Mouse (Mus musculus) thymus, postnatal 36 days (tissue): ENCODE data around the gene Syngr3.
"Not testable (repeated sequence)": the region's sequence is repeated elsewhere in the genome, so short reads cannot be mapped to it uniquely, and the experiment has no call there.

Experiments
- DNase-seq, 2 experiments: peaks; one replicate each; pipeline ENCODE4 v3.0.0; 2022; ENCODE audit warnings: mixed read lengths in 2 of 2

Syngr3 gene

GRCm38 (mm10) chr17:24676187-24676586 lies 13.6 kb downstream of the Syngr3 start:
- peak; percentile 58 to 71 for DNase-seq

GRCm38 (mm10) chr17:24674277-24674676 lies 15.5 kb downstream of the Syngr3 start:
- DNase-seq = no peak

- DNase-seq = no peak
These were observed 17.6 kb downstream of the Syngr3 start for GRCm38 (mm10) chr17:24672141-24672540.

- no peak for DNase-seq
These were observed 18.4 kb downstream of the Syngr3 start for GRCm38 (mm10) chr17:24671346-24671745.

- no peak for DNase-seq
These were observed 19.4 kb downstream of the Syngr3 start for GRCm38 (mm10) chr17:24670246-24670844.

GRCm38 (mm10) chr17:24669545-24670245 lies 20.1 kb downstream of the Syngr3 start, which contains the start of gene Zfp598:
TSS of gene Zfp598 (plus strand) at chr17:24669687.
- DNase-seq = peak; percentile 93 to 95

- not testable (repeated sequence) for DNase-seq
These were observed 20.6 kb downstream of the Syngr3 start for GRCm38 (mm10) chr17:24669214-24669544.

GRCm38 (mm10) chr17:24667416-24667815 lies 22.3 kb downstream of the Syngr3 start:
- peak; percentile 53 to 57 for DNase-seq

- DNase-seq = not testable (repeated sequence)
These were observed 22.7 kb downstream of the Syngr3 start for GRCm38 (mm10) chr17:24667011-24667410.

GRCm38 (mm10) chr17:24658017-24658758 lies 31.6 kb downstream of the Syngr3 start, which contains the start of gene Npw:
TSS of gene Npw (minus strand) at chr17:24658457.
- peak in 1 of 2 experiments; percentile 23 for DNase-seq

GRCm38 (mm10) chr17:24654969-24655368 lies 34.8 kb downstream of the Syngr3 start:
- DNase-seq = no peak

- peak; percentile 65 to 69 for DNase-seq
These were observed 35.6 kb downstream of the Syngr3 start for GRCm38 (mm10) chr17:24653967-24654710.

- no peak for DNase-seq
These were observed 37.9 kb downstream of the Syngr3 start for GRCm38 (mm10) chr17:24651835-24652234.

- no peak for DNase-seq
These were observed 39.0 kb downstream of the Syngr3 start for GRCm38 (mm10) chr17:24650766-24651165.

- peak; percentile 31 to 40 for DNase-seq
These were observed 39.6 kb downstream of the Syngr3 start, which contains the start of gene Slc9a3r2 for GRCm38 (mm10) chr17:24650070-24650616. TSS of gene Slc9a3r2 (minus strand) at chr17:24650327.

- peak in 1 of 2 experiments; percentile 36 for DNase-seq
These were observed 40.1 kb downstream of the Syngr3 start for GRCm38 (mm10) chr17:24649581-24650069.

- DNase-seq = no peak
These were observed 40.9 kb downstream of the Syngr3 start for GRCm38 (mm10) chr17:24648731-24649377.

- no peak for DNase-seq
These were observed 42.3 kb downstream of the Syngr3 start for GRCm38 (mm10) chr17:24647493-24647892.

GRCm38 (mm10) chr17:24646381-24646780 lies 43.4 kb downstream of the Syngr3 start:
- no peak for DNase-seq

- DNase-seq = no peak
These were observed 43.8 kb downstream of the Syngr3 start for GRCm38 (mm10) chr17:24645916-24646315.

- no peak for DNase-seq
These were observed 44.7 kb downstream of the Syngr3 start for GRCm38 (mm10) chr17:24644875-24645721.
